ENCODE assay signal across 13 mouse cellular contexts in the genomic region with DNA sequence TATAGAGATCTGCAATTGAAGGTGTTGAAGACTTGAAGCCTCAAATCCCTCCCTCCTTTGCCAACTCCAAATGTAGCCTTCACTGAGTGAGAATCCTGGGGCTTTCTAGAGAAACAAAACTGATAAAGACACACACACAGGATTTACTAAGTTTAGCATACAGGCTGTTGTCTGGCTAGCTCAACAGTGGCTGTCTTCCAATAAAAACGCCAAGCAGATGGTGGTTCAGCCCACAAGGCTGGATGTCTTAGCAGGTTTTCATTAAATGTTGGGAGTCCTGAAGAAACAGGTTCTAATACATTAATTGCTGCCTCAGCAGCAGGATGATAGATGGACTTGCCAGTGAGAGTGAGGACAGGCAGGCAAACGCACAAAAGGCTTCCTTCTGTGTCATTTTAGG. TPM values are rescaled to one million over a fixed set of nuclear protein-coding genes. Genes with fewer than 3 reads are reported as not detected.
DNase-seq lines count a peak whose midpoint lies in the region; ATAC-seq and TF ChIP-seq lines count a peak whose summit lies in the region.
"Had no signal": no experiment of that assay in that cellular context is flagged by ENCODE, and none has a peak within 500 bp of the region (broad histone marks: within the 10 kb centered on the region; RNA-seq: fewer than 3 reads in every experiment).

No protein-coding gene starts in this region.

- H3K9me3 ChIP-seq in heart, embryonic 16.5 days (replicated peaks; ENCODE audit: control insufficient read depth, low read length): no peaks in the 10 kb centered on the region
- H3K9me3 ChIP-seq in liver, embryonic 16.5 days (replicated peaks; ENCODE audit: control insufficient read depth, low read length): no peaks in the 10 kb centered on the region

- no peak for ATAC-seq in heart, embryonic 16.5 days (replicated peaks; ENCODE audit: extremely low read depth, insufficient read depth, low FRiP score)
- ATAC-seq in liver, embryonic 16.5 days (ENCODE audit: low read depth): no peak

- no peak overlapping the region for H3K4me2 ChIP-seq in heart, embryonic 16.5 days (ENCODE audit: low read depth, low read length)
- no peak overlapping the region for H3K4me2 ChIP-seq in liver, embryonic 16.5 days (ENCODE audit: low read depth, low read length)

- H3K4me3 ChIP-seq in heart, embryonic 16.5 days (ENCODE audit: low read length): no peak overlapping the region
- H3K4me3 ChIP-seq in liver, embryonic 16.5 days (ENCODE audit: low read depth, low read length): no peak overlapping the region
- no peak overlapping the region for H3K4me3 ChIP-seq in lung, adult 2 months (replicated peaks; ENCODE audit: extremely low read depth, low read depth, low read length)

- peaks cover 27% of the 10 kb centered on the region for H3K36me3 ChIP-seq in heart, embryonic 16.5 days (ENCODE audit: control insufficient read depth, insufficient read depth)
- peaks cover 26% of the 10 kb centered on the region for H3K36me3 ChIP-seq in liver, embryonic 16.5 days (ENCODE audit: control insufficient read depth, insufficient read depth)

- peak overlapping the region; percentile 26; the same call in 1 of the 2 replicates for H3K9ac ChIP-seq in heart, embryonic 16.5 days (ENCODE audit: low read length)
- no peak overlapping the region for H3K9ac ChIP-seq in liver, embryonic 16.5 days (ENCODE audit: low read depth, low read length)

- TF ChIP-seq CTCF in lung, adult 2 months (IDR thresholded peaks at IDR 0.05; ENCODE audit: insufficient read depth, low read length): no peak

- no peaks in the 10 kb centered on the region for H3K27me3 ChIP-seq in heart, embryonic 16.5 days (ENCODE audit: control insufficient read depth, insufficient read depth, low read length)
- no peaks in the 10 kb centered on the region for H3K27me3 ChIP-seq in liver, embryonic 16.5 days (ENCODE audit: control insufficient read depth, insufficient read depth, low read depth, low read length)

- peaks cover 27% of the 10 kb centered on the region for H3K4me1 ChIP-seq in heart, embryonic 16.5 days (ENCODE audit: control insufficient read depth, insufficient read depth, low read length)
- peaks cover 28% of the 10 kb centered on the region for H3K4me1 ChIP-seq in liver, embryonic 16.5 days (ENCODE audit: control insufficient read depth, low read depth, low read length)
- H3K4me1 ChIP-seq in lung, adult 2 months (ENCODE audit: control insufficient read depth, insufficient read depth, low read length): peaks cover 8% of the 10 kb centered on the region

- TF ChIP-seq POLR2A in lung, adult 2 months (IDR thresholded peaks at IDR 0.05; ENCODE audit: borderline replicate concordance, extremely low read depth, low read depth, low read length): no peak

- WGBS in heart, embryonic 16.5 days: 35% methylated on average over 2 of the region's 2 CpGs
- WGBS in liver, embryonic 16.5 days (ENCODE audit: insufficient replicate concordance): 61% methylated on average over 2 of the region's 2 CpGs
- WGBS in lung, adult 2 months: 56% methylated on average over 2 of the region's 2 CpGs

- H3K27ac ChIP-seq in heart, embryonic 16.5 days (ENCODE audit: low read length): peak overlapping the region; percentile 78; the same call in 1 of the 2 replicates
- H3K27ac ChIP-seq in liver, embryonic 16.5 days (ENCODE audit: low read length): 0 out of 2 replicates have a peak overlapping the region, but pooled peaks have one; percentile 57
- H3K27ac ChIP-seq: left cerebral cortex, adult 2 months; macrophage had no signal

- intact Hi-C loops in heart, postnatal 14 days (cut with DNase I): no loop called here

- DNase-seq in heart, postnatal 14 days: no peak
- DNase-seq in c-Kit-negative CD71-positive TER-119-positive erythroid progenitor cells, embryonic 14.5 days (ENCODE audit: low read depth, low spot score): peak; percentile 6
- DNase-seq in frontal cortex, postnatal 36 days (ENCODE audit: low spot score in 2 of 2): peak; percentile 33 to 75
- DNase-seq in embryo, embryonic 11 days: no peak
- no peak for DNase-seq in lung, adult 2 months
- DNase-seq in thymus, postnatal 10 days (ENCODE audit: low spot score in 2 of 2): no peak
- DNase-seq: spleen, adult 18-20 months; thymus, postnatal 4 days had no signal

RNA-seq across cellular contexts. Expression of a gene that starts 1.1 kb away (rescaled TPM):
- 145 and 172 TPM in 2 replicates for polyA plus RNA-seq in heart, embryonic 16.5 days (2015; fragmentation: Nextera tagmentation; extraction: Ambion mirVana)
- 10 to 100 TPM in 1 of 2 experiments, 1 to 10 TPM in 1; 9.3 to 14.8 TPM for total RNA-seq in heart, postnatal 14 days (2021)
- polyA plus RNA-seq in liver, embryonic 16.5 days (2015; fragmentation: Nextera tagmentation; extraction: Ambion mirVana): 192 and 200 TPM in 2 replicates
- 6.9 and 11.5 TPM in 2 replicates for polyA plus RNA-seq in lung, adult 2 months (2012; rRNA removed)

RNA-seq across cellular contexts. Expression of a gene that starts 32.5 kb away (rescaled TPM):
- 0.09 TPM in 1 of 2 replicates, not detected in the other for polyA plus RNA-seq in heart, embryonic 16.5 days (2015; fragmentation: Nextera tagmentation; extraction: Ambion mirVana)
- under 1 TPM in 1 of 2 experiments, not detected in 1; 0.05 TPM for total RNA-seq in heart, postnatal 14 days (2021)
- polyA plus RNA-seq in liver, embryonic 16.5 days (2015; fragmentation: Nextera tagmentation; extraction: Ambion mirVana): 0.06 and 0.71 TPM in 2 replicates
- 0.09 and 0.17 TPM in 2 replicates for polyA plus RNA-seq in lung, adult 2 months (2012; rRNA removed)
- total RNA-seq: adrenal gland, adult 18-20 months had no signal
- polyA plus RNA-seq: macrophage had no signal

RNA-seq across cellular contexts. Expression of a gene that starts 56.6 kb away (rescaled TPM):
- polyA plus RNA-seq in heart, embryonic 16.5 days (2015; fragmentation: Nextera tagmentation; extraction: Ambion mirVana): 94.9 and 121 TPM in 2 replicates
- total RNA-seq in heart, postnatal 14 days (2021): 10 to 100 TPM; 53.1 to 56.4 TPM
- polyA plus RNA-seq in liver, embryonic 16.5 days (2015; fragmentation: Nextera tagmentation; extraction: Ambion mirVana): 98.0 and 116 TPM in 2 replicates
- 8.9 and 12.2 TPM in 2 replicates for polyA plus RNA-seq in lung, adult 2 months (2012; rRNA removed)

Comparison
In these comparisons a context has a peak if more than half of its experiments do, and no peak if none do; other contexts are left out.
1. DNase-seq: peak in c-Kit-negative CD71-positive TER-119-positive erythroid progenitor cells, embryonic 14.5 days (single experiment) and frontal cortex, postnatal 36 days (2 of 2); none in heart, postnatal 14 days (0 of 2), embryo, embryonic 11 days (single experiment), lung, adult 2 months (single experiment) and thymus, postnatal 10 days (0 of 2).
2. RNA of a gene that starts 1.1 kb away (polyA plus RNA-seq): 192 to 200 TPM in liver, embryonic 16.5 days and 145 to 172 TPM in heart, embryonic 16.5 days; 6.9 to 11.5 TPM in lung, adult 2 months; every median in the first group is over 10 times any median in the second.